13 mouse cellular contexts compared by ENCODE assay signal in the genomic region with DNA sequence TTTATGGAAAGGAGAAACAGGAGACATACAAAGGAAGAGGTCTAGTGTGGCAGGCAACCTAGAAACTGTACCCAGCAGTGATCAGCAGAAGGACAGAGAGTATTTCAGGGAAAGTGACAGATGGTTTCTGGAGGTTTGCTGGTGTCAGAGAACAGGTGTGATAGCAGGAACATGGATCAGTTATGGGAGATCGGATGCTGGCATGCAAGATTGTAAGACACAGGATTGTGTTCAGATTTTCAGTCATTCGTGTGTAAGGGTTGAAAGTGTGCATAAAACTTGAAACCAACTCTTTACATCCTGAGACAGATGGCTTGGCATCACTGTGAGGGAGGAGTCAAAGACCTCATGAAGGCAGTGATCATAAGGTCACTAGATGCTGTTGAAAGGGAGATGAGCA.
"Had no signal": no experiment of that assay in that cellular context is flagged by ENCODE, and none has a peak within 500 bp of the region (broad histone marks: within the 10 kb centered on the region; RNA-seq: fewer than 3 reads in every experiment).

No protein-coding gene starts in this region.

- H3K9me3 ChIP-seq: limb, embryonic 13.5 days; neural tube, embryonic 12.5 days had no signal

- H3K4me2 ChIP-seq: limb, embryonic 13.5 days; neural tube, embryonic 12.5 days had no signal

- H3K27ac ChIP-seq: limb, embryonic 13.5 days; liver, embryonic 14.5 days; neural tube, embryonic 12.5 days had no signal

- H3K9ac ChIP-seq: limb, embryonic 13.5 days; liver, embryonic 14.5 days; neural tube, embryonic 12.5 days had no signal

- H3K4me3 ChIP-seq: limb, embryonic 13.5 days; neural tube, embryonic 12.5 days had no signal

- DNase-seq: kidney, adult 11 months; kidney, postnatal 14 days; left cerebral cortex, postnatal 4 days; lung, adult 2 months; lung, postnatal 36 days; midbrain, embryonic 14.5 days; retina, postnatal 1 day; right cerebral cortex, postnatal 14 days; thymus, postnatal 36 days had no signal

- H3K4me1 ChIP-seq: limb, embryonic 13.5 days; neural tube, embryonic 12.5 days had no signal

- H3K36me3 ChIP-seq: limb, embryonic 13.5 days; neural tube, embryonic 12.5 days had no signal

- ATAC-seq: lung, postnatal 0 days had no signal

- H3K27me3 ChIP-seq: limb, embryonic 13.5 days; neural tube, embryonic 12.5 days had no signal
